Mouse (Mus musculus) megakaryocyte, adult 5-6 weeks (primary cell): ENCODE data around the gene 3110040M04Rik. TPM values are rescaled to one million over a fixed set of nuclear protein-coding genes. Genes with fewer than 3 reads are reported as not detected.
"Not testable (repeated sequence)": the region's sequence is repeated elsewhere in the genome, so short reads cannot be mapped to it uniquely, and the experiment has no call there.

Experiments used
- ATAC-seq: 2 replicates; pipeline ENCODE4 v1.8.0; 2016; ENCODE audit warnings: mild to moderate bottlenecking, inconsistent platforms; ENCODE audit not compliant: poor library complexity, severe bottlenecking
- total RNA-seq, 2 experiments: library from RNA; stranded (forward) in 1 of 2; stranded (reverse) in 1 of 2; fragments of 153-499, 151-499 nt in 1 of 2; fragments of 221-1000, 200-1000 nt in 1 of 2; gene quantifications; 2 replicates each; pipeline versions ENCODE4 v1.2.3 to v1.2.4; 2015 to 2017

3110040M04Rik gene
- total RNA-seq (2015) (not detected in 2 replicates), total RNA-seq (2017) (0.33 TPM in 1 of 2 replicates, not detected in the other)

DNA sequence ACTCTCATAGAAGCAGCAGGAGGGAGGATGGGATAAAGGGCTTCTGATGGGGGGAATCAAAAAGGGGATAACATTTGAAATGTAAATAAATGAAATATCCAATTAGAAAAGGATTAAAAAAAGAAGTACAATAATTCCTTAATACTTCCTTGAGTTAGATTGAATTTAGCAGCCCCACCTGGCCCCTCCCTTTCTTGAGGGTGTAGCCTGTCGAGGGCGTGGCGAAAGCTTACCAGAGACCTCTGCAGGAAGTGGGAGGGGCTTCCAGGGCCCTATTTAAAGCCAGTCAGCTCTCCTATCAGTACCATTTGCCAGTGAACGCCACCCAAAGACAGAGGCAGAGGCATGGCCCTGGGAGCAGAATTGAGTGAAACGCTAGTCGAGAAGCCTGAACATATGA lies at the start of gene 3110040M04Rik:
TSS of gene 3110040M04Rik (plus strand) at position 304 of the 400 bp plus-strand sequence.
- not testable (repeated sequence) for ATAC-seq

DNA sequence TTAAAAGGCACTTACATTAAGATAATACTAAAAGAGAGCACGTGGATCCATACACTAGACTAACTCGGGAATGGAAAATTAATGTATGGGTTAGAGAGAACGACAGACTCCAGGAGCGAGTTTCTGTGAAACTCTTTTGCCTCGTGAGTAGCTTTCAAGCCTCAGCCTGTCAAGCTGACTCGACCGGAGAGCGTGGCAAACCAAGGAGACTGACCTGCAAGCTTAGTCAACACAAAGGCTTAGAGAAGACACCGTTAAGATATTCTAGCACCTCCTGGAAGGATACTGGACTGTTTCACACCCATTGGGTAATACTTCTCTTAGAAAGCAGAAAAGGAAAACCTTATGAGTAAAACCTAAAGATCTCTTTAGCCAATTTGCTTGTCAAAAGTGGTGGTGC lies 49.8 kb upstream of the 3110040M04Rik start:
- not testable (repeated sequence) for ATAC-seq

DNA sequence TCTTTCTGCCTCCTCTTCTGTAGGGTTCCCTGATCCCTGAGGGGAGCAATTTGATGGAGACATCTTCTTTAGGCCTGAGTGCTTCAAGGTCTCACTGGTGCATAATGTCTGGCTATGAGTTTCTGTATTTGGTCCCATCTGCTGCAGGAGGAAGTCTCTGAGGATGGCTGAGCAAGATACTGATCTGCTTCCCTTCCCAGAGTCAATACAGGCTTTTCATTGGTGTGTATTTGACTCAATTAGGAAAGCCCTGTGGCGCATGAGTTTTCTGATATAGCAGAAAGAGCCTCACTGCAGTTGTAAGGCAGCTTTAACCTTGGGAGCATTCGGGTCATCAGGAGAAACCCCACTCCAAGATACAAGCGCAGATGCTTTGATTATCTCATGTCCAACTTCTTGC lies 47.8 kb upstream of the 3110040M04Rik start:
- no peak for ATAC-seq

DNA sequence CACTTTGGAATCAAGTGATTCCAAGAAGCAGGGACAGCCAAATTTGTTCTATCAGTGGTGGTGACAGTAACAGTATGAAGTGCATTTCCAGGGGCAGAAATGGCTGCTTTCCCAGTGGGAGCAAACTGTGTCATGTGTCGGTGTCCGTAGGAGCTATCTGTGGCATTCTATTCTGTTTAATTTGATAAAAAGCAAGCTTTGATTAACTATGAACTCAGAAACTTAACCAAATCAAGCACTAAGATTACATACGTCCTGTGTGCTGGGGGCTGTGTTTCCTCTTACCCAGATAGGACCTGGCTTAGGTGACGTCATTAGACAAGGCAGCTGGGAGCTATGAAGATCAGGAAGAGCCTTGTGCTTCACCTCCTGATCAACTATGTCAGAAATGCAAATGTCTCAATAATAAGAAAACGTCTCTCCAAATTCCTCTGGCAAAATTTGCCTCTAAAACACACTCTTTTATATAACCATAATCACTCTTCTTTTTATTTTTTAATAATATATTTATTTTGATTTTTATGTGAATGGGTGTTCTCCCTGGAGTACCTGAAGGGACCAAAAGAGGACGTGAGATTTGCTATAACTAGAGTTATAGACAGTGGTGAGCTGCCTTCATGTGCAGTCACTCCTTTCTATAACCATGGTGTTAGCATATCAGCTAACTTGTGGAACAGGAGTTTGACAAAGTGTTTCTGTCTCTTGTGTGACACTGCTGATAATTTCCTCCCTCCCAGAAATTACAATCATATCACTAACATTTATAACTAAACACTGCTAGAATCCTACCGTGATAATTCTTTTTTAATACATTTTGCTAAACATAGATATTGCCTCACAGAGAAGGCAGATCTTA lies 46.9 kb upstream of the 3110040M04Rik start:
- no peak for ATAC-seq

DNA sequence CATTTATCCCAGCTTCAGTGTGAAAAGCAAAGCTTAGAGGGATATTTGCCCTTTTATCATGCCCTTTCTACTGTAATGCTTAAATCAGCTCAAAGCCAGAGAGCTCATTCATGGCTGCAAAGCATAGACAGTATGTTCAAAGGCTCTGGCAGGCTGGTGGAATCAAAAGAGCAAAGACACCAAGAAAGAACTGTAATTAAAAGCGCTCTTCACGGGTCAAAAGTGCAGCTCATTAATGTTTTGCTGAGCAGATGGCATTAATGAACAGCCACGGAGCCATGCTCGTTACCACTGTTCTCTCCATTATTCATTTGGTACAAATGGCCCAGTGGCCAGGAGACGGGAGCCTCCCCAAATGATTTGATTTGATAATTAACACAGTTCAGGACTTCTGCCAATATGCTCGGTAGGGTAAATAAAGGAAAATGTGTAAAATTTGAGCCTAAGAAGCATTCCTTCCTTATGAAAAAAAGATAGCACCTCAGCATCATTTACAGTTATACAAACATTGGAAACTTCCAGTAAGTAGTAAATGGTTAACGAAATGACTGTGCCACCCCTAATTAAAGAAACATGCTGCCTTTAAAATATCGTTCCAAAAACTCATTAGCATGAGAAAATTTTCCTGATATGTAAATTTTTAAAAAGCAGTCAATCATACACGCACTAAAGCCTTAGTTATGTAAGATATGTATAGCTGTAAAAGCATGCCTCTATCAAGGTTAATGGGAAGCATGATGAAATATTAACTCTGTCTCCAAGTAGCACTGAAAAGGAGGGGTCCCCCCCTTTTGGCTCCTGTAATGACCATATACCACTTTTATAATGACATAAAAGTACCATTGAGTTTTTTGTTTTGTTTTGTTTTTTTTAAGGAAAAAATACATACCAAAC lies 45.7 kb upstream of the 3110040M04Rik start:
- no peak for ATAC-seq

DNA sequence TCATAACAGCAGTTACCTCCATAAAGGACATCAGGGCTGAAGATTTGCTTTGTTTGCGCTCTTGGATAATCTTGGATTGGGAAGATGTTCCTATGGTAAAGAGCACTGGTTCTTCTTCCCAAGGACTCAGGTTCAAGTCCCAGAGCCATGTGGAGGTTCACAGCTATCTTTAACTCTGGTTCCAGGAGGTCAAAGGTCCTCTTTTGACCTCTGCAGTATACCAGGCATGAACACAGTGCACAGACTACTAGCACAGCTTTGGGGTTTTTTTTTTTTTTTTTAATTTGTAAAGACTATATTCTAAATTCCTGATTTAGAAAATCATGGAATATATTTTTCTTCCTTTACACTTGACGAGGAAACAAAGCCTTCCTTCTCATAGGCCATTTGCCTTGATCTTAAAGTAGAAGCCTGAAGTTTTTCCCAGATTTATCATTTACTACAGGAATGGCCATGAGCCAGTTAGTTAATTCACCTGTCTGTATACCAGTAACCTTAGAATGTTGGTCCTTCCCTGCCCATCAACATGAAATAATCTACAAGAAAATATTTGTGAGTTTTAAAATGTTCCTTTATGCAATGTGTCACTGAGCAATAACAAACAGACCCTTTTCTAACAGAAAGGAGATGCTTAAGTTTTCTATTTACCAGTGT lies 44.9 kb upstream of the 3110040M04Rik start:
- no peak for ATAC-seq

DNA sequence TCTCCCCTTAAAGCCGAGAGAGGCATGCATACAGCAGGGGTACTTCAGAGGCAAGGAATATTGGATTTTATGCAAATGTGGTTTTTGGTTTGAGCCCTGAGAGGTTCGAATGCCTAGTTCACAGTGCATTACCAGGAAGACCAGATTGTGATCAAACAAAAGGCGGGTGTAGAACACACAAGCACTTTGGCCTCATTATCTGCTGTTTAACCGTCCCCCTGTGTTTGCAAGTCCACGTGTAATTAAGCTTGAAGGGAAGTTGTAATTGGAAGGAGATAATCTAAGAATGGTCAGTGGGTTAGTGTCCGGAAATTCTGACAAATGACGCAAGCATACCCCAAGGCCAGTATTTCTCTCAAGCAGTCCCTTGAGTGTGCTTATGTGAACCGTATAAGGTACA lies 37.9 kb upstream of the 3110040M04Rik start:
- peak; percentile 47 for ATAC-seq

DNA sequence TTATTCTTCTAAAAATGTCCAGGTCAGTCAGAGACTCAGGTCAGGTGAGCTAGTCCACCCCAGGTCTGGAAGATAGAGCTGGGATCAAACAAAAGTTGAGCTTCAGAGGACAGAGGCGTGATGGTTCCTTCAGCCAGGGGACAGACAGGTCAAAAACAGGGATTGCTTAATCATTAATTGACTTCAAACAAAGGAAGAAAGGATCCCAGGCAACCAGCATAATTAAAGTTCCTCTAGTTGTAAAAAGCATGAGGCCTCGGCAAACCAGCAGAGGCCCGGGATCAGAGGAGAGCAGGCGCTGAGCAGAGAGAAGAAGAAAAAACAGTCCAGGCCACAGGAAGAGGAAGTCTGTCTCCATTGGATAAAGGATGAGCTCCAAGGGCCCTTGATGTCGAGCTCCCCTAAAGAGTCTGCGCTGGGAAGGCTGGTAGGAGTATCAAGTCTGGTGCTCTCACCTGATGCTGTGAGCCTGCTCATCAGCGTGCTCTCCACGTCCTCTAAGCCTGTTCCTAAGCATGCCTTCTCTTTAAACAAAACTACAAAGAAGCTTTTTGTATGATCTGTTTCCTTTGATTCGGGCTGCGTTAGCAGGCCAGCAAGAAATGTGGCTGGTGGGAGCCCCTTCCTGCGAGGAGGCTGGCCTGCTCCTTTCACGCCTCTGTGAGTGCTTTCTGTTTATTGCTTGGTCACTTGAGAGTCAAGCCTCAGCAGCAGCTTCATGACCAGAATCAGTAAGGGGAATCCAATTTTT lies 36.4 kb upstream of the 3110040M04Rik start:
- ATAC-seq, result no peak

DNA sequence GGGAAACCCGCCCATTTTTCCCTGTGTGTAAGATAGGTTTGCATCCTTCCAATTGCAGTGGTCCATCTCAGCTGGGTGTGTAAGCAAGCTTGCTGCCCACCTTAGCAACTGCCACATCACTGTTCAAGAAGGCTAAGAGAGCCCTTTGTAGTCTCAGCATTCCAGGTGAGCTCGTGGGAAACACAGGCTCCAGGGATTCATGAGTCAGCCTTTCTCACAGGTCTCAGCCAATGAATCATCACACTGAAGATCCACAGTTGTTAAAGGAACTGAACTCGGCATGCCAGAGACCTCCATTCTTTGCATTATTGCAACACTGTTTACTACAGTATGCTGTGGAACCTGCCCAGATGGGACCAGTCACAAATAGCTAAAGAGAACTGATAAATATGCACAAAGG lies 35.3 kb upstream of the 3110040M04Rik start:
- no peak for ATAC-seq

DNA sequence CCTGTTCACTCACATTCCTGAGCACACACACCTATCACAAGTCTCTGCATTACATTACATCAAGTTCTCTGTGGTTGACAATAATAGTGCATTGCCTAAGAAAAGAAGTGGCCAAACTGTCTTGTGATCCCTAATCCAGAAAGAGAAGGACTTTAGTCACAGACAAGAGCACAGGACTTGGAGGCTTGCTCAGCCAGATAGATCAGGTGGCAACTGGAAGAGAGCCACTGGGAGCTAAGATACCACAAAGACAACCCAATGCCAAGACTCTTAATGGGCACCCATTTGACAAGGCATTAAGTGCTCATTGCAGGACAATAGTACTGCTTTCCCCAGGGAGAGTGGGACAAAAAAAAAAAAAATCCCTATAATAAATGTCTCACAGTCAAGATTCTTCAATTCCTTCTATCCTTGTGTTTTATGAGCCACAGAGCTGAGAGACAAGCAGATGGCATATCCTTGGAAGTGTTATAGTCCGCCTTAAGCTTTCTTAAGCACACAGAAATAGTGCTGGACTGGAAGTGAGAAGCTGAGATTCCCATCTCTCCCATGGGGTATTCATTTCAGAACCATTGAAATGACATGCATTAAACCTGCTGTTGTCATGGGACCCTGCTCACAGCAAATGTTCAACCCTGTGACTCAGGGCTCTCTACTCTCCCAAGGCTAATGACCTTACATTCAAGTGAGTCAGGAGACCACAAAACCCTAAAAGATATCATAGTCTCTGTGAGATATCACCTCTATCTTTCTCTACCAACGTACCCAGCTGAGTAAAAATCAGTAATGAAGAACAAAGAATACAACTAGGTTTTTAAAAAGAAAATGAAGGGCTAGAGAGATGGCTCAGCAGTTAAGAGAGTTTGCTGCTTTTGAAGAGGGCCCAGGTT lies 32.1 kb upstream of the 3110040M04Rik start:
- ATAC-seq, result no peak

DNA sequence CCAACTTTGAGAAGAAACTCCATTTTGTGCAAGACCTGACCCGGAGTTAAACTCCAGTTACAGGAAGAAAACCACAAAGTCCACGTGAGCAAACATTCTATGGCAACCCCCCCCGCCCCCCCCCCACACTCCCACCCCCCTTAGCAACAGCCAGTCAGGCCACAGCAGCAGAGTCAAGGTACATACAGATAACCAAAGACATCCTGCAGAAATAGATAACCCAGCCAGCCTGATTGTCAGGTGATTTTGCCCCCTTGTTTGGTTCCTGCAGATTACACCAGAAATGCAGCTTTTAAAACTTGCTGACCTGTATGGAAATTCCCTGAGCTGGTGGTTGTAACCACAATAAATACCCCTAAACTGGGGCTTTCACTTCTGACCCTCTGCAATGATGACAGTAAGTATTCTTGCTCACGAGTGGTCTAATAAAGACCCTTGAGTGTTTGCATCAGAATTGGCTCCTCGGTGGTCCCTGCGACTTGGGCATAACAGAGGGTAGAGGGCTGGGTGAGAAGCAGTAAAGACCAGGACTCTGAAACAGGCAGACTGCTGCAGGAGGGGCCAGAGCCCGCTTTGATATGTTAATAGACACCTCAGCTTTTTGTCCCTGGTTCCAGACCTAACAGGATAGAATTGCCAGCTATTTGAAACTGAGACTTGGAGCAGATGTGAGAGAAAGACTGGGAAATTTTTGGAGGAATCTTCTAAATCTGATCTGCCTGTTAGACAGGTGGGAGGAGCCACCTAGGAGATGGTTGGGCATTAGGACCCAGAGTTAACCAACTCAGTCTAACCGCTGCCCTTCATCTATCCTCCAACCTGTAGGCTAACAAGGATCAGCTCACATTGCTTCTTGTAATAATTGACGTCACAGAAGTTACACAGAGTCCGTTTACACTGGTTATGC lies 26.6 kb upstream of the 3110040M04Rik start:
- ATAC-seq, result peak; percentile 89

DNA sequence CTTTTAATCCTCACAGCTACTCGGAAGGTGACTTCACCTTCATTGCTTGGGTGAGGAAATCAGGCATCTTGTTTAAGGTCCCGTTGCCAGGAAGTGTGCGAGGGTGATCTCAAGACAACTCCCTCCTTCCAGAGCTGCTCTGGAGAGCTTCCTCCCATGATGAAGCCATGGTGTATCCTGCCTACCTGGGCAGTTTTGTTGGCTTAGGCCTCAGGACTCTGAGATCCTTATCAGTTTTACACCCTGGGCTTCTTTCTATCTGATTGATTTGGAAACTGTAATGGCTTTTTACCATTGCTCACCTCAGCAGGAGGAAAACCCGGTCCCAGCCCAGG lies 26.0 kb upstream of the 3110040M04Rik start:
- no peak for ATAC-seq

DNA sequence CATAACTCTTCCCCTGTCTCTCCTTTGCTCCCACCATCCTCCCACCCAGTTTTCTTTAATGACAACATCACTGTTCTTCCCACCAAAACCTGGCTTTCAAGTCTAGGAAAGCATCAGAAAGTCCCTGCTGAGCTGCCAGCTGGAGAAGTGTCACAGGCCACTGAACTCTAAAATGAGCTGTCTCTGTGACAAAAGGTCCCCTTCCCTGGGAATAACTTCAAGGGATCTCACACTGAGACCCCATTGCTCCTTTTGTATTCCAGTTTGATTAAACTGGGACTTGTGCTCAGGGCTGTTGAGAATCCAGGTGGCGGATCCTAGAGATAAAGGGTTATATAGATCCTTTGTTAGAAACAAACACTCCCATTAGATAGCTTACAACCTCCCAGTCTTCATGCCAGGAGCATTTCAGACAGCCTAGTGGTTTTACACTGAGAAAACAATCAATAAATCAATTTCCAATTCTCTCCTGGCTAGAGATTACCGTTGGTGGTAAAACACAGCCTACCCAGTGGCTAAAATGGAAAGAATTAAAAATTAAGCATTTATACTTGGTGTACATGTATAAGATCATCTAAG lies 25.3 kb upstream of the 3110040M04Rik start:
- no peak for ATAC-seq

DNA sequence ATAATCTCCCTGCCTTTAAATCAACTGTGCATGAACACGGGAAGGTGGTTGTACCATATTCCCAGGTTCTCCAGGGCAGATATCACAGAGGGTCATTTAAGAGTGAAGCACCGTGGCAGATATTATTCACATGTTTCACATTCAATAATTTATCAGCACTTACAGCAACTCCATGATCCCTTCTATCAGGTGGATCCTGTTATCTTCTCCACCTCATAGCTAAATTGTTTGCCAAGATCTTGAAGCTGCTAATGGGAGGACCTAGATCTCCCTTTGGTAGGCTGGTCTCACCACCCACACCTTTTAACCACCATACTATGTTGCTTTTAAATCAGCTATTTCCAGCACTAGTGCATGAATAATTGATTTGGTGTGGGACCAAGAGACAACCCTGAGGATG lies 23.8 kb upstream of the 3110040M04Rik start:
- ATAC-seq, result no peak

DNA sequence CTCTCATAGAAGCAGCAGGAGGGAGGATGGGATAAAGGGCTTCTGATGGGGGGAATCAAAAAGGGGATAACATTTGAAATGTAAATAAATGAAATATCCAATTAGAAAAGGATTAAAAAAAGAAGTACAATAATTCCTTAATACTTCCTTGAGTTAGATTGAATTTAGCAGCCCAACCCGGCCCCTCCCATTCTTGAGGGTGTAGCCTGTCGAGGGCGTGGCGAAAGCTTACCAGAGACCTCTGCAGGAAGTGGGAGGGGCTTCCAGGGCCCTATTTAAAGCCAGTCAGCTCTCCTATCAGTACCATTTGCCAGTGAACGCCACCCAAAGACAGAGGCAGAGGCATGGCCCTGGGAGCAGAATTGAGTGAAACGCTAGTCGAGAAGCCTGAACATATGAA lies 21.7 kb upstream of the 3110040M04Rik start, which contains the start of gene Gm47985:
TSS of gene Gm47985 (plus strand) at position 272 of the 400 bp plus-strand sequence.
- ATAC-seq, result 0 out of 2 replicates have a peak, but pooled peaks have one; percentile 38

DNA sequence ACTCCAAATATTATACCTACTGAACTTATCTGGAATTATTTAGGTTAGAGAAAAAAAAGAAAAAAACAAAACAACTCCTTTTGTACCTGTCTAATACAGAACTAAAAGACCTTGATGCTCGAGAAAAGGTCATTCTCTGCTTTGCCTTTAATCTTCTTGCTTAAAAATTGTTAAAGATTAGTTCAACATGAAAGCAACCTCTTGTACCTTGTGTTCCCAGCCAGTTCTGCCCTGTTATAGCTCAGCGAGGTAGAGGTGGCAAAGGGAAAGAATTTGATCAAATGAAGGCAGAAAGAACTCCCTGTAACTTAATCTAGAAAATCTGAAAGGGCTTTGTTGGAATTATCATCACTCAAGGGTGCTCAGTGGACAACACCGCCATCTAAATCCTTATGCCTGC lies 17.7 kb upstream of the 3110040M04Rik start:
- 0 out of 2 replicates have a peak, but pooled peaks have one; percentile 21 for ATAC-seq

DNA sequence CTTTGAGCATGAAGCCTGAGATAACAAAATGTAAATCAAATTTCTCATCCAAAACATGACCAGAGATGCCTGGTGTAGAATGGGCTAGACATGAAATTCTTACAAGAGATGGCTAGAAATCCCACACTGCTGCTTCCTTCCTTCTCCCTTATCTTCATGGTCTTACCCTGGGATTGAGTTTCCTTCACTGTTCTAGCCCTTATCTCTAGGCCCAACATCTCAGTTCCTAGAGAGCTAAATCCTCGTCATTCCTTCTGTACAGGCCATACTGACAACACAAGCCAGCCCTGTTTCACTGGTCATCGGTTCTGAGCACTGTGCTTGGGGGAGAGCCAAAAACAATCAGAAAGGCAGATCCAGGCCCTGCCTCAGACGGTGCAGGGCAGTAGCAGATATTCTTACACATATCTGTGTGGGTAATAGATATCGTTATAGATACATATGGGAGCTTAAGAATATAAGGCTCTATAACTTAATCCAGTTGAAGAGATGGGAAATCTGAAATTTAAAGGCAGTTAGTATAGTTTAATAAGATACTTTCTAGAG lies 17.0 kb upstream of the 3110040M04Rik start:
- ATAC-seq, result not testable (repeated sequence)

DNA sequence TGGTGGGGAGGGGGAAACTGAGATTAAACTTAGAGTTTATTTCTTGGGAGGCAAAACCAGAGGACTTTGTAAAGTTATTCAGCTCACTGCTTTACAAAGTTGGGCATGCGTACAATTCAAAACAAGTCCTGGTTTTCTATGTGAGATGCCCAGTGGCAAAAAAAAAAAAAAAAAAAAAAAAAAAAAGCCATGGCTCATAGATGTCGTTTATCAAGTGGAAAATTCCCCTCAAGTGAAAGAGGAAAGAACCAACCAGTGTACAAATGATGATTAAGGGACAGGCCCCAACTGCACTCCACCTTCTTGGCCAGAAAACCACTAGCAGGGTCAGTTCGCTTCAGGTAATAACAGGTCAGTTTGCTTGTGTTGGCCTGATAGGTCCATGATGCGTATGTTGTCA lies 15.5 kb upstream of the 3110040M04Rik start:
- no peak for ATAC-seq
